In the genomic region with DNA sequence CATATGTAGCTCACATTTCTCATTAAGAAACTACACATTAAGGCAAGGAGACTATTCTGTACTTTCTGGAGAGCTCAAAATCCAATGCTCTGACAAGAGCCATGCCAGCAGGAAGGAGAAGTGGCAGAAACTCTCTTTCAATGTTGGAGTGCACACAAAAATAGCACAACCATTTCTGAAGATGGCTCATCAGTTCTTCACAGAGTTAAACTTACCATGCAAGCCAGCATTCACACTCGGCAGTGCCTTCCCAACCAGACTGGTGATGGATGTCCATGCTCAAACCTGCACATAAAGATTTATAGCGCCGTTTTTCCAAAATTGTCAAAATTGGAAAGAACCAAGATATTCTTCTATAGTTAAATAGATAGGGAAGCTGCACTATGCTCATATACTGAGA, we compare ENCODE assay signal across 32 mouse cellular contexts.
"Had no signal": no experiment of that assay in that cellular context is flagged by ENCODE, and none has a peak within 500 bp of the region (broad histone marks: within the 10 kb centered on the region; RNA-seq: fewer than 3 reads in every experiment).

No protein-coding gene starts in this region.

- H3K27ac ChIP-seq: limb, embryonic 10.5 days; limb, embryonic 12.5 days; limb, embryonic 13.5 days; limb, embryonic 15.5 days; liver, embryonic 12.5 days; liver, embryonic 13.5 days; liver, embryonic 14.5 days; liver, embryonic 15.5 days; lung, embryonic 15.5 days; macrophage; midbrain, embryonic 10.5 days; midbrain, embryonic 12.5 days; midbrain, embryonic 13.5 days; midbrain, embryonic 15.5 days; neural tube, embryonic 12.5 days had no signal

- DNase-seq: left cerebral cortex, postnatal 4 days; liver; liver, embryonic 13.5 days; liver, postnatal 0 days; lung, adult 18-20 months; lung, adult 2 months; lung, embryonic 14.5 days; lung, postnatal 10 days; lung, postnatal 14 days; lung, postnatal 36 days; lung, postnatal 4 days; midbrain, embryonic 14.5 days had no signal

- H3K36me3 ChIP-seq: limb, embryonic 10.5 days; limb, embryonic 12.5 days; limb, embryonic 13.5 days; limb, embryonic 15.5 days; liver, embryonic 12.5 days; liver, embryonic 13.5 days; liver, embryonic 15.5 days; lung, embryonic 15.5 days; midbrain, embryonic 10.5 days; midbrain, embryonic 12.5 days; midbrain, embryonic 13.5 days; midbrain, embryonic 15.5 days; neural tube, embryonic 12.5 days had no signal

- H3K9me3 ChIP-seq: limb, embryonic 10.5 days; limb, embryonic 12.5 days; limb, embryonic 13.5 days; limb, embryonic 15.5 days; liver, embryonic 12.5 days; liver, embryonic 13.5 days; liver, embryonic 15.5 days; lung, embryonic 15.5 days; megakaryocyte, embryonic 14.5 days; midbrain, embryonic 10.5 days; midbrain, embryonic 12.5 days; midbrain, embryonic 13.5 days; midbrain, embryonic 15.5 days; neural tube, embryonic 12.5 days had no signal

- H3K27me3 ChIP-seq: limb, embryonic 12.5 days; limb, embryonic 13.5 days; limb, embryonic 15.5 days; liver, embryonic 12.5 days; liver, embryonic 13.5 days; liver, embryonic 15.5 days; lung, embryonic 15.5 days; megakaryocyte, embryonic 14.5 days; midbrain, embryonic 12.5 days; midbrain, embryonic 13.5 days; midbrain, embryonic 15.5 days; neural tube, embryonic 12.5 days had no signal

- H3K4me2 ChIP-seq: limb, embryonic 12.5 days; limb, embryonic 13.5 days; limb, embryonic 15.5 days; liver, embryonic 11.5 days; liver, embryonic 12.5 days; liver, embryonic 13.5 days; liver, embryonic 15.5 days; lung, embryonic 14.5 days; lung, embryonic 15.5 days; midbrain, embryonic 11.5 days; midbrain, embryonic 12.5 days; midbrain, embryonic 13.5 days; midbrain, embryonic 15.5 days; neural tube, embryonic 12.5 days had no signal

- H3K4me1 ChIP-seq: limb, embryonic 10.5 days; limb, embryonic 12.5 days; limb, embryonic 13.5 days; limb, embryonic 15.5 days; liver, embryonic 12.5 days; liver, embryonic 13.5 days; liver, embryonic 15.5 days; lung, embryonic 15.5 days; megakaryocyte, embryonic 14.5 days; midbrain, embryonic 10.5 days; midbrain, embryonic 12.5 days; midbrain, embryonic 13.5 days; midbrain, embryonic 15.5 days; neural tube, embryonic 12.5 days had no signal

- ATAC-seq: liver, embryonic 12.5 days; liver, postnatal 0 days; lung, postnatal 0 days; midbrain, embryonic 13.5 days; midbrain, embryonic 15.5 days; midbrain, embryonic 16.5 days had no signal

- H3K4me3 ChIP-seq: limb, embryonic 10.5 days; limb, embryonic 12.5 days; limb, embryonic 13.5 days; limb, embryonic 15.5 days; liver, embryonic 12.5 days; liver, embryonic 13.5 days; liver, embryonic 15.5 days; lung, embryonic 15.5 days; megakaryocyte, embryonic 14.5 days; midbrain, embryonic 10.5 days; midbrain, embryonic 12.5 days; midbrain, embryonic 13.5 days; midbrain, embryonic 15.5 days; myocyte; neural tube, embryonic 12.5 days had no signal

- H3K9ac ChIP-seq: limb, embryonic 12.5 days; limb, embryonic 13.5 days; limb, embryonic 15.5 days; liver, embryonic 12.5 days; liver, embryonic 13.5 days; liver, embryonic 14.5 days; liver, embryonic 15.5 days; liver, postnatal 0 days; lung, embryonic 14.5 days; lung, embryonic 15.5 days; midbrain, embryonic 12.5 days; midbrain, embryonic 13.5 days; midbrain, embryonic 15.5 days; neural tube, embryonic 12.5 days had no signal
